Mouse (Mus musculus): ENCODE results near the gene Arhgap28. TPM values are rescaled to one million over a fixed set of nuclear protein-coding genes. Genes with fewer than 3 reads are reported as not detected.

Gene Arhgap28
- polyA plus RNA-seq, 1 experiment = 0.28 TPM

GRCm38 (mm10) chr17:67962858-67963257 lies 41.1 kb downstream of the Arhgap28 start:
- Histone ChIP-seq H3K27me3 (ENCODE audit: control insufficient read depth, insufficient read depth, low read length) (no peaks in the 10 kb centered on the region), H3K4me1 (ENCODE audit: control insufficient read depth, insufficient read depth, low read length) (no peaks in the 10 kb centered on the region), H3K27ac (ENCODE audit: insufficient read depth, low read length) (no peak overlapping the region), H3K4me3 (replicated peaks; ENCODE audit: insufficient read depth, low read depth, low read length) (no peak overlapping the region)
- TF ChIP-seq CTCF (IDR thresholded peaks at IDR 0.05; ENCODE audit: borderline replicate concordance, insufficient read depth, low read depth, low read length) (no peak), POLR2A (IDR thresholded peaks at IDR 0.05; ENCODE audit: borderline replicate concordance, insufficient read depth, low read length) (no peak)
- DNase-seq = no peak
- 96% methylated on average over 6 of the region's 6 CpGs for WGBS

GRCm38 (mm10) chr17:67962020-67962419 lies 41.9 kb downstream of the Arhgap28 start:
- no peak for TF ChIP-seq POLR2A (IDR thresholded peaks at IDR 0.05; ENCODE audit: borderline replicate concordance, insufficient read depth, low read length)
- no peak for TF ChIP-seq CTCF (IDR thresholded peaks at IDR 0.05; ENCODE audit: borderline replicate concordance, insufficient read depth, low read depth, low read length)
- H3K4me3 ChIP-seq (replicated peaks; ENCODE audit: insufficient read depth, low read depth, low read length) = no peak overlapping the region
- peak; percentile 71 to 74 for DNase-seq
- H3K27me3 ChIP-seq (ENCODE audit: control insufficient read depth, insufficient read depth, low read length) = no peaks in the 10 kb centered on the region
- H3K27ac ChIP-seq (ENCODE audit: insufficient read depth, low read length) = no peak overlapping the region
- H3K4me1 ChIP-seq (ENCODE audit: control insufficient read depth, insufficient read depth, low read length) = no peaks in the 10 kb centered on the region
- 18% methylated on average over 8 of the region's 8 CpGs for WGBS

- no peak for DNase-seq
- 96% methylated on average over 7 of the region's 7 CpGs for WGBS
- no peak overlapping the region for H3K27ac ChIP-seq (ENCODE audit: insufficient read depth, low read length)
- H3K4me3 ChIP-seq (replicated peaks; ENCODE audit: insufficient read depth, low read depth, low read length) = no peak overlapping the region
- no peaks in the 10 kb centered on the region for H3K4me1 ChIP-seq (ENCODE audit: control insufficient read depth, insufficient read depth, low read length)
- no peaks in the 10 kb centered on the region for H3K27me3 ChIP-seq (ENCODE audit: control insufficient read depth, insufficient read depth, low read length)
- TF ChIP-seq POLR2A (IDR thresholded peaks at IDR 0.05; ENCODE audit: borderline replicate concordance, insufficient read depth, low read length) = no peak
- no peak for TF ChIP-seq CTCF (IDR thresholded peaks at IDR 0.05; ENCODE audit: borderline replicate concordance, insufficient read depth, low read depth, low read length)
These were observed 45.0 kb downstream of the Arhgap28 start for GRCm38 (mm10) chr17:67958909-67959308.

- 90% methylated on average over 1 of the region's 1 CpGs for WGBS
- no peak overlapping the region for H3K4me3 ChIP-seq (replicated peaks; ENCODE audit: insufficient read depth, low read depth, low read length)
- H3K27me3 ChIP-seq (ENCODE audit: control insufficient read depth, insufficient read depth, low read length) = no peaks in the 10 kb centered on the region
- no peaks in the 10 kb centered on the region for H3K4me1 ChIP-seq (ENCODE audit: control insufficient read depth, insufficient read depth, low read length)
- no peak for DNase-seq
- TF ChIP-seq POLR2A (IDR thresholded peaks at IDR 0.05; ENCODE audit: borderline replicate concordance, insufficient read depth, low read length) = no peak
- TF ChIP-seq CTCF (IDR thresholded peaks at IDR 0.05; ENCODE audit: borderline replicate concordance, insufficient read depth, low read depth, low read length) = no peak
- H3K27ac ChIP-seq (ENCODE audit: insufficient read depth, low read length) = no peak overlapping the region
These were observed 46.3 kb downstream of the Arhgap28 start for GRCm38 (mm10) chr17:67957603-67958002.

- DNase-seq = no peak
- TF ChIP-seq POLR2A (IDR thresholded peaks at IDR 0.05; ENCODE audit: borderline replicate concordance, insufficient read depth, low read length) (no peak), CTCF (IDR thresholded peaks at IDR 0.05; ENCODE audit: borderline replicate concordance, insufficient read depth, low read depth, low read length) (no peak)
- H3K4me1 ChIP-seq (ENCODE audit: control insufficient read depth, insufficient read depth, low read length) = no peaks in the 10 kb centered on the region
- no peak overlapping the region for H3K27ac ChIP-seq (ENCODE audit: insufficient read depth, low read length)
- 73% methylated on average over 10 of the region's 10 CpGs for WGBS
- no peaks in the 10 kb centered on the region; the same call in 1 of the 2 replicates for H3K27me3 ChIP-seq (ENCODE audit: control insufficient read depth, insufficient read depth, low read length)
- no peak overlapping the region for H3K4me3 ChIP-seq (replicated peaks; ENCODE audit: insufficient read depth, low read depth, low read length)
These were observed 47.8 kb downstream of the Arhgap28 start for GRCm38 (mm10) chr17:67955876-67956690.

- Histone ChIP-seq H3K27me3 (ENCODE audit: control insufficient read depth, insufficient read depth, low read length) (no peaks in the 10 kb centered on the region; the same call in 1 of the 2 replicates), H3K4me3 (replicated peaks; ENCODE audit: insufficient read depth, low read depth, low read length) (no peak overlapping the region), H3K27ac (ENCODE audit: insufficient read depth, low read length) (no peak overlapping the region), H3K4me1 (ENCODE audit: control insufficient read depth, insufficient read depth, low read length) (no peaks in the 10 kb centered on the region)
- no peak for TF ChIP-seq CTCF (IDR thresholded peaks at IDR 0.05; ENCODE audit: borderline replicate concordance, insufficient read depth, low read depth, low read length)
- no peak for TF ChIP-seq POLR2A (IDR thresholded peaks at IDR 0.05; ENCODE audit: borderline replicate concordance, insufficient read depth, low read length)
- DNase-seq = no peak
- 52% methylated on average over 5 of the region's 5 CpGs for WGBS
These were observed 49.0 kb downstream of the Arhgap28 start for GRCm38 (mm10) chr17:67954961-67955360.

- no peak for DNase-seq
- Histone ChIP-seq H3K4me3 (replicated peaks; ENCODE audit: insufficient read depth, low read depth, low read length) (no peak overlapping the region), H3K27me3 (ENCODE audit: control insufficient read depth, insufficient read depth, low read length) (no peaks in the 10 kb centered on the region; the same call in 1 of the 2 replicates), H3K4me1 (ENCODE audit: control insufficient read depth, insufficient read depth, low read length) (no peaks in the 10 kb centered on the region), H3K27ac (ENCODE audit: insufficient read depth, low read length) (no peak overlapping the region)
- no peak for TF ChIP-seq CTCF (IDR thresholded peaks at IDR 0.05; ENCODE audit: borderline replicate concordance, insufficient read depth, low read depth, low read length)
- no peak for TF ChIP-seq POLR2A (IDR thresholded peaks at IDR 0.05; ENCODE audit: borderline replicate concordance, insufficient read depth, low read length)
- 75% methylated on average over 11 of the region's 11 CpGs for WGBS
These were observed 53.3 kb downstream of the Arhgap28 start for GRCm38 (mm10) chr17:67950523-67951213.

Data from cerebellum, adult 2 months (tissue).